Mouse (Mus musculus): ENCODE measurements around the gene Prex1.
"Not testable (repeated sequence)": the region's sequence is repeated elsewhere in the genome, so short reads cannot be mapped to it uniquely, and the experiment has no call there.

Prex1 gene

DNA sequence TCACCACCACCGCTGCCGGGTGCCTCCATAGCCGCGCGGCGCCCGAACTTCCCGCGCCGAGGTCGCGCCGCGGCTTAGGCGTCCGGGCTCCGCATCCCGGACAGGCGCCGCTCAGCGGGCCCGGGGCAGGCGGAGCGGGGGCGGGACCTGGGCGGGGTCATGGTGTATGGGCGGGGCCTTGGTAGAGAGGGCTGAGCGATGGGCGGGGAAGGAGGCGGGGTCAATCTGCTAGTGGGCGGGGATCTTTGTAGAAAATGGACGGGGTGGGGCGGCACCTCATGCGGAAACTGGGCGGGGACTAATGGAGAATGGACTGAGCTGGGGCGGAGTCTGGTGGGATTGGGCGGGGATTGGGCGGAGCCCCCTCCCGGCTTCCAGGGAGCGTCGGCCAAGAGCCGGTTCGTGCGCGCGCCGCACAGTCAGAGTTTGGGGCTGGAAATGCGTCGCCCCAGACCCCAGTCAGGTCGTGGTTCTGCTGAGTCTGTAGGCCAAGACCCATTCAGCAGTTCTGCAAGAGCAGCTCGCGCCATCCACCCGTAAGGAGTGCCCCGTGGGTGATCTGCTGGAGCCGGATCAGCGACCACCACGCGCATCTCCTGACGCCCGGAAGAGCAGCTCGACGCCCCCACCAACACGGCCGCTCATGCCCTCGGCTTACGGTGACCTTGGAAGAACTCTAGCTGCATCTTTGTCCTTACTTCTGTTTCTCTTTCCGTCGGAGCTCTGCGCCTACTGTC lies at the start of gene Prex1:
Gene Prex1, minus strand, starts transcription at position 143 of the 737 bp plus-strand sequence.
- DNase-seq = peak; percentile 96

DNA sequence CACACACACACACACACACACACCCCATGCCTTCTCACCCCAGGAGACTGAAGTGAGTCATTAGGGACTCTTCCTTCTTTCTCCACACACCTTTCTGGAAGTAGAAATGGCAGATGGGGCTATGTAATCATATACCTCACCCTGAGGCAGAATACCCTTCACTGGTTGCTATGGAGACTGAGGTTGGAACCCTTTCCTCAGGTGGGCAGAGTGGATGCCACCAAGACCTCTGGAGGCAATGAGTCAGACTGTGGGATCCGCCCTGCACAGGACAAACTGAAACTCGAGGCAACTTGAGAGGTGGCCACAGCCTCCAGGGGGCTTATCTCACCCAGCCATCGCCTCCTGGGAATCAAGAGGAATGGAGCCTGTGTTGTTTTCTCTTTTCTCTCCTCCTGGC lies 44.3 kb upstream of the Prex1 start:
- DNase-seq = no peak

DNA sequence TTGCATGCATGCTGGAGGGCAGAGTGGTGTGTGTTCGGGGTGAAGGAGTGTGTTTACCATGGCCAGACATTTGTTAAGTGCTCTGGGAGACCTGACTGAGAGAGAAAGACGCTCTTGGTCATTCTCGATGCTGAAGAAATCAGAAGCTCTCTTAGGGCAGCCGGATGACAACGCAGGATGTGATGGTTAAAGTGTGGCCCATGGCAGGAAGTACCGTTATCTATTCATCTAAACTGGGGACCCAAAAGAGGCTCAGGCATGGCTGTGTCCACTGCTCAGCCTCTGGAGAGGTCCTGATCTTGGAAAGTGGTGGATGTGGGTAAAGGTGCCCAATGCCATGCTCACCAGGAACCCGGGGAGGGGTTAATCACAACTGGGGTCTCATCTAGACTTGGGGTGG lies 41.1 kb upstream of the Prex1 start:
- DNase-seq = no peak

DNA sequence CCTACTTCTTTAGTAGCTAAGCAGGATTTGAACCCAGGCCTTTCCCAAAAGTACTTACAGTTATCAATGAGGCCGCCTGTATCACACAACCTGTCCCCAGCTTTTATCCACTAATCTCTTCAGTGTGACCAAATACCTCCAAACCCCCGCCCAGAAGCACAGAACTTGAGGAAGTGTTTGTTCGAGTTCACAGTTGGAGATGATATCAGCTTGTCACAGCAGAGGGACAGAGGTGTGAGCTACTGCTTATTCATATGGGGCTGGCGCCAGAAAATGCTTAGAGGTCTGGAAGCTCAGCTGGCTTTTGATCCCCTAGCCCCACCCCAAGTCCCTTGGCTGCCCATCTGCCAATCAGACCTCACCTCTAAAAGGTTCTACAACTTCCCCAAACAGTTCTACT lies 40.6 kb upstream of the Prex1 start:
- DNase-seq = no peak

DNA sequence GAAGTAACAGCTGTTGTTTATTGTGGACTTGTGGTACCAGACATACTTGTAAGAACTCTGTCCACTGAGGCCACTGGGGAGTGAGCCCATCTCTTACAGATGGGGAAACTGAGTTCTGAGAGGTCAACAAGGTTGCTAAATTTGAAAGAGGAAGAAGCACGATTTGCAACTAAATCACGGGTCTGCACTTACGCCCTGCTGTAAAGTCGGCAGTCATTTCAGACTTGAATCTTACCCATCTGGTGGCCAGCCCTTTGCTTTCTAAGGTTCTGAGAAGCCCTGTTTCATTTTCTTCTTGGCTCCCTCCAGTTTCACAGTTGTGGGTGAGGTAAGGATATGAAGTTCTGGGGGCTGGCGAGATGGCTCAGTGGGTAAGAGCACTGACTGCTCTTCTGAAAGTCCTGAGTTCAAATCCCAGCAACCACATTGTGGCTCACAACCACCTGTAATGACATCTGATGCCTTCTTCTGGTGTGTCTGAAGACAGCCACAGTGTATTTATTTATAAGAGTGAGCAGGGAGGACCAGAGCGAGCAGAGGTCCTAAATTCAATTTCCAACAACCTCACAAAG lies 37.1 kb upstream of the Prex1 start:
- DNase-seq = no peak

DNA sequence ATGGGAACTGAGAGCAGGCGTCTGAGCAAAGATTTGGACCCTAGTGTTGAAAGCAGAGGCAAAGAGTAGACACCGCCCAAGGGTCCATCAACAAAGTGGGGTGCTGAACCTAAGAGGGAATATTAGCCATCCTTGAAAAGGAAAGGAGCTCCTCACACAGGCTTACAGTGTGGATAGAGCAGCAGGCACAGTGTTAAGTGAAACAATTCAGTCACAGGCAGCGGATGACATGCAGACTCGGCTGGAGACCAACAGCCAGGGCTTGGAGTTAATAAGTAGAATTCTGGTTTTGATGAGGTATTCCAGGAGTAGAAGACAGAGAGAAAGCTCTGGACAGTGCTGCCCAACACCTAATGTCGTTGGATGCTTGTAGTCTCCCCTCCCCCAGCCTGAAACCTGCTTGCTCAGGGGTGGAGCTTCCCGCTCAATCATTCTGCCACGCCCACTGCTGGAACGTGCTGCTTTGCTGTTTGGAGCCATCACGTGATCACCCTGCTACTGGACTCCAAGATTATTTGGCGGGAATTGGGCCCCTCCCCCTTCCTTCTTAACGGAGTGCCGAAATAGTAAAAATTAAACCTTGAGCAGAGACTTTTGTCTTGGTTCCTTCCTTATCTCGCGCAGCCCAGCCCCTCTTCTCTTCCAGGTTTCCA lies 32.8 kb upstream of the Prex1 start:
- DNase-seq = not testable (repeated sequence)

DNA sequence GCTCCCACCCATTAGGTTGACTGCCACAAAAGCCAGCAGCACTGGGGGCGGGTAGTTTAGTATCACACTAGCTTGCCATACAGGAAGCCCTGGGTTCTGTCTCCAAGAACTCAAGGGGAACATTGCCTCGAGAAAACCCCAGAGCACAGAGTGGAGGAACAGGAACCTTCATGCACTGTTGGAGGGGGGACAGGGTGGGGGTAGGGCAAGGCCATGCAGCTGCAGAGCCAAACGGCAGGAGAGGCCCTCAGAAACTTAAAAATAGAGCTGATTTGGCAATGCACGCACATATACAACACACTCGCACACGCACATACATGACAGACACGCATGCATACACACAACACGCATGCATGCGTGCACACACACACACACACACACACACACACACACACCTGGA lies 32.2 kb upstream of the Prex1 start:
- no peak for DNase-seq

DNA sequence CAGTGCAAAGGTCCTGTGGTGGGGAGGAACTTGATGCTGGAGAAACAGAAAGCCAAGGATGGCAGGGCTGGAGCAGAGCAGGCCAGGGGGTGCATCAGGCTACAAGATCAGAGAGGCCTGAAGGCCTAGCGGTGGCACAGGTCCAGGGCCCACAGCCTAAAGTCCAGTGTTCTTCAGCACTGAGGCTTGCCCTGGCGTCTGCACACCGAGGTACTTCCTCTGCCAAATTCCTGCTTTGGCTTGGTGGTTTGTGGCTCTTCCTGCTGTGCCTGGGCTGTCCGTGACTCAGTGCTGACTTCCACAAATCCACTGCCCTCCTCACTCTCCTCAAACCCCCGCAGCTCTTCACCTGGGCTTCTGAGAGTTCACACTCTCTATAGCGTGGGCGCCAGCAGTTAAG lies 30.8 kb upstream of the Prex1 start:
- no peak for DNase-seq

DNA sequence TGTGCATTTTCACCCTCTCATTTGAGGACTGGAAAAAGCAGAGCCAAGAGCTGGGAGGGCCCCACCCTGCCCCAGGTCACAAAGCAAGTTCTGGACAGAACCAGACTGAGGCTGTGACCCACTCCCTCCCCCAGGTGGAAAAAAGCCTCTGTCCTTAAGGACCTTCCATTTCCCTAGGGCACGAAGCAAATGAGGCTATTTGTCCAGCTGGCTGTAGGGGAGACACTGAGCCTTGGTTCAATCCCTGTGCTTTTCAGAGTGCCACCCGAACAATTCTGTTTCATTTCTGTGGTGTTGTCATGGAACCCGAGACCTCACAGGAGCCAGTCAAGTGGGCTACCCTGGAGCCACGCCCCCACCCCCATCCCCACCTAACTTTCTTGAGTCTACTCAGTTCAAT lies 29.9 kb upstream of the Prex1 start:
- no peak for DNase-seq

DNA sequence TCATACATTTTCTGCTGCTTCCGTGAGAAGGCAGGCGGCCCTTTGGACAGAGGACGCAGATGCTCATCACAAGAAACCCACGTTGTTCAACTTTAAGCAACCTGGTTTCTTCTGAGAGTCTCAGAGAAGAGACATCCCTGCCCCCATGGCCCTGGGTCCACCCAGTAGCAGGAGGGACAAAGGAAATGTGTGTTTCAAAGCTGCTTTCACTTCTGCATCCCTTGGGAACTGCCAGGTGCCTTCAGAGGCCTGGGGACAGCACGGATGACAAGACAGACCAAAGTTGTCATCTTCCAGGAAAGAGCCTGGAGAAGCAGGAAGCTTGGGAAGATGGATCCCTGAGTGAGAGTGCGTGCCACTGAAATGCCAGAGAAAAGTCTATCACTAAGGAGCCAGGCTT lies 27.8 kb upstream of the Prex1 start:
- no peak for DNase-seq

DNA sequence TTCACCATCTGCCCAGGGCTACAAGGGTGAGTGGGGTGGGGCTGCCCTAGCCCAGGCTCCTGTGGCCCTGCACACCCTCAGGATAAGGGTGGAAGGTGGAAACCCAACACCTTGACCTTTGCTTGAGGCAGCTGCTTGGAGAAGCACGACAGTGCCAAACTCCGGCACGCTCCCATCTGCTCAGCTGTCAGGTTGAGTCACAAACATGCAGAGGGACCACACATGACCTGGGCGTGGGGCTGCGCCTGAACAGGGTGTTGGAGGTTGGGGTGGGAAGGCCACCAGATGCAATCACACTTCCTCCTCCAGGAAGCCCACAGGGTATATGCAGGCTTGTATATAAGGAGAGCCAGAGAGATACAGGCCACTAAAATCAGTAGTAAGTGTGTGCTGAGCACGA lies 26.8 kb upstream of the Prex1 start:
- peak; percentile 17 for DNase-seq

DNA sequence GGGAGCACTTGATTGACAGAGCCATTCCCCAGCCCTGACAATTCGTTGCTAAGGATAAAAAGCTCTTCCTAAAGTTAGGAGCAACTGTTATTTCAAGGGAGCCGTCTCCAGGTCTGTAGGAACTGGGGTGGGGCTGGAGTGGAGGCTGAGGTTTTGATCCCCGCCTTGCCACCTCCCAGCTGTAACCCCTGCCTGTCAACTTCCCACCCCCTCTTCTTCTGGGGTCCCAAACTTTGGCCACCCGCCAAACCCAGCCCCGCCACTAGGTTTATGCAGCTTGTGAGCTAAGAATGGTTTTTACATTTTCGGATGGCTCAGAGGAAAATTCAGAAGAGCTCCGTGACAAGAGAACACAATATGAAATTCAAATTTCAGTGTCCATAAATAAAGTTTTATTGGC lies 23.7 kb upstream of the Prex1 start:
- DNase-seq = no peak

DNA sequence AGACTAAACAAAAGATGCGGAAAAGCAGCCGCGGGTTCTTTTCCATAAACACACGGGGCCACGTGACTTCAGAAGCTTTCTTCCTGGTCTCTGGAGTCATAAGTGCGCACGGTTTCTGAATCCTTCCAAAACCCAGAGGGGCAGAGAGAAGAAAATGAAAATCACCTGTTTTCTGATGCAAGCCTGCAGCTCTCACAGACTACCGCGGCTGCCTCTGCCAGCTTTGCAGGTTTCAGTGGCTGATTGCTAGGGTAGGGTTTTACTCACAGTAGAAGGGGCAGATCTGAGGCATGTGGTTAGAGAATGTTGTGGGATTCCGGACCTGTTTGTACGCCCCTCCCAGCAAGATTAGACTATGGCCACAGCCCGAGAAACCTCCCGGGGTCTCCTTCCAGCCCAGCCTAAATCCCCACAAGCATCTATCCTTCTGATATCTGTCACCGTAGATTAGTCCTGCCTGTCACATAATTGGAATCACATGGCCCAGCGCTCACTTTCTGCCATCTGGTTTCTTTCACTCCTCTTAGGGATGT lies 21.9 kb upstream of the Prex1 start:
- peak; percentile 78 for DNase-seq

DNA sequence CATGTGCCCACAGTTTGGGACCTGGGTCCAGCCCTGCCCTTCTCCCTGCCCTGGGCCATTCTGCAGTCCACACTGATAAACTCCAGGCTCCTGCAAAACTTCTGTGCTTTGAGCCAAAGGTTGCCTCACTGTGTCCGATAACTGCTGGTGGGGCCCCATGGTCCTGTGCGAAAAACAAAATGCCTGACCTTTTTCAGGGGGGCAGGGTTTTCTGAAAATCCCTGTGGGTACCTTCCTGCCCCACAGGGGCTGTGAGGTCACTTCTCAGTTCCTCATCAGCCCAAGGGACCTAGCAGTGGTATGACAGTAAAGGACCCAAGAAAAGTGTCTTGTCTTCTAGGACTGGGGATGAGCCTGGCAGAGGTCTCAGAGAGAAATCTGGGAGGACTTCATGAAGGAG lies 19.2 kb upstream of the Prex1 start:
- no peak for DNase-seq

DNA sequence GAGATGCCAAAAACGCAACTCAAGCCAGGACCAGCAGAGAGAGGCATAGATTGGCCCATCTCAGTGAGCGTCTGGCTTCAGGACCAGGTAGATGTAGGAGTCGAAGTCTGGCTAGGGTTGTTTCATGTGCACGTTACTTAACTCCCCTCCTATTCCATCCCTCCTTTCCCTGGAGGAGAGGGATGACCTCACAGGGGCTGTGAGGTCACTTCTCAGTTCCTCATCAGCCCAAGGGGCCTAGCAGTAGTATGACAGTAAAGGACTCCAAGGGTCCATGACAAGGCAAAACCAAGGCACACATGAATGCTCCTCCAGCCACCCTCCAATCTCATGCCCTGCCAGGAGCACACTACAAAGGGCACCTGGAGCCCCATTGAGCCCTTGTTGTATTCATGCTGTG lies 18.5 kb upstream of the Prex1 start:
- DNase-seq = no peak

DNA sequence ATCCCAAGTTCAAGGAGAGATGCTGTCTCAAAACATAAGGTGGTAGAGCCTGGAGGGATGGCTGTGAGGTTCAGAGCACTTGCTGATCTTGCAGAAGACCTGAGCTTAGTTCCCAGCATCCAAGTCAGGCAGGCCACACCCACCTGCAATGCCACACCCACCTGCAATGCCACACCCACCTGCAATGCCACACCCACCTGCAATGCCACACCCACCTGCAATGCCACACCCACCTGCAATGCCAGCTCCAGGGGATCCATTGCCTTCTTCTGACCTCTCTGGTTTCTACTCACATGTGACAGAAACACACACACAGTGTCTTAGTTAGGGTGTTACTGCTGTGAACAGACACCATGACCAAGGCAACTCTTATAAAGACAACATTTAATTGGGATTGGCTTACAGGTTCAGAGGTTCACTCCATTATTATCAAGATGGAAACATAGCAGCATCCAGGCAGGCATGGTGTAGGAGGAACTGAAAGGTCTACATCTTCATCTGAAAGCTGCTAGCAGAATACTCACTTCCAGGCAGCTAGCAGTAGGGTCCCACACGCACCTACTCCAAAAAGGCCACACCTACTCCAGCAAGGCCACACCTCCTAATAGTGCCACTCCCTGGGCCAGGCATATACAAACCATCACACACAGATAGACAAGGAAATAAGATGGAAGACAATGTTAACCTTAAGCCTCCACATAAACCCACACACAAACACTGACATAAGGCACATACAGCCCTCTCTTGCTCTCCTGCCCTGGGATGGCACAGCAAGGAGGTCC lies 17.7 kb upstream of the Prex1 start:
- DNase-seq = not testable (repeated sequence)

DNA sequence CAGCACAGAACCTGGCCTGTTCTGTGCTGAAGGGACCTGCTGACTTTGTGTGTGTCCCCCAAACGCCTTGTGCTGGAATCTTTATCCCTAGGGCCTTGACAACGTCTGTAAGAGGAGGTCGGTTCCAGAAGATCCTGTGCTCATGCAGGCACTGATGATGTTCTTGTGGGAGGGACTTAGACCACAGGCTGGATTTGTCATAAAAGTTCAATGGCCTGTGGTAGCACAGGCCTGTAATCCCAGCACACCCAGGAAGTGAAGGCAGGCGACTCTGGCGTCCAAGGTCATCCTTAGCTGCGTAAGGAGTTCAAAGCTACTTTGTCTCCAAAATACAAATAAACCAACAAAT lies 16.9 kb upstream of the Prex1 start:
- no peak for DNase-seq

DNA sequence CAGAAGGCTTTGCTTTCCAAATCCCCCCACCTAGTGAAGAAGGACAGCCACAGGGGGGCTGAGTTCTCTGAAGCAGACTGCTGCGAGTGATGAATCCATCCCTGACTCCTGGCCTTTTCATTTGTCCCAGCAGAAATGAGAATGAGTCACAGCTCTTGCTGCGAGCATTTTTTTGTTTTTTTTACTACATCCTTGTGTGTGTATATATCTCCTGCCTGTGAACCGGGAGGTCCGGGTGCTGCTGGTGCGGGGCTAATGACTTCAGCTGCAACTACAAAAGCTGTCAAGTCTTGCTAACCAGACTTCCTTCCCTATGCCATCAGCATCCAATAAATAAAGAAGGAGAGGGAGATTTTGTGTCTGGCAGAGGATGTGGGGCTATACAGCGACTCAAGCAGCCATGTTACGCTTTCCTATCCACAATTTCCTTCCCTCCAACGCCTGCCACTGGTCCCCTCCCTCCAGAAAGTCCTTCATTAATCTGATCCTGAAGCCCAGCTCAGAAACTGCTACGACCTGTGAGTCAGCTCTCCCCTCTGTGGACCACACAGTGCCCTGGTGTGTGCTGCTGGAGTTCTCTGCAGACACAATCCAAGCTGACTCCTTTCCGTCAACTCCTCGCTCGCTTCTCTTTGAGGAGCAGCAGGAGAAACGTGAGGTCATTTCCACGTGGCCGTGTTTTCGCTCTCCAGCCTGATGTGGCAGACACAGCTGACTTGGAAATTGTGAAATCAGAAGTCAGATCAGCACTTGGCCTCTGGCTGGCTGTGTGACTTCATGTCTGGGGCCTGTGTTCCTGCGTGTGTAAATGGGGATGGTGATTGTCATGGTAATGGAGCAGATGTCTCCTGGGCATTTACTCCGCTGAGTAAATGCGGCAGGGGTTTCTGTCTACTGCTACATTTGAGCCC lies 16.3 kb upstream of the Prex1 start:
- DNase-seq = peak; percentile 59

DNA sequence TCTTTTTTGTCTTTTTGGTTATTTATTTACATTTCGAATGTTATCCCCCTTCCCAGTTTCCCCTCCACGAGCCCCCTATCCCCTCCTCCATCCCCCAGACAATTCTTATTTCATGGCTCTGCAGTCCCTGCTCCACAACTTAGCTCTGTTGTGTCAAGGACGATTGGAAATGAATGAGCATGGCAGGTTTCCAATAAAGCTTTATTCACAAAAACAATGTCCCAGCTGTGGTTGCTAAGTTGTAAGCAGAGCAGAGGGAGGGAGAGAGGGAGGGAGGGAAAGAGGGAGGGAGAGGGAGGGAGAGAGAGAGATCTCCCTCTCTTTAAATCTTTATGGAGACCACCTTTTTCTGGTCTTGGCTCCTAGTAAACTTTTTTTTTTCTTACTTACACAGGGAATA lies 15.4 kb upstream of the Prex1 start:
- peak; percentile 36 for DNase-seq

DNA sequence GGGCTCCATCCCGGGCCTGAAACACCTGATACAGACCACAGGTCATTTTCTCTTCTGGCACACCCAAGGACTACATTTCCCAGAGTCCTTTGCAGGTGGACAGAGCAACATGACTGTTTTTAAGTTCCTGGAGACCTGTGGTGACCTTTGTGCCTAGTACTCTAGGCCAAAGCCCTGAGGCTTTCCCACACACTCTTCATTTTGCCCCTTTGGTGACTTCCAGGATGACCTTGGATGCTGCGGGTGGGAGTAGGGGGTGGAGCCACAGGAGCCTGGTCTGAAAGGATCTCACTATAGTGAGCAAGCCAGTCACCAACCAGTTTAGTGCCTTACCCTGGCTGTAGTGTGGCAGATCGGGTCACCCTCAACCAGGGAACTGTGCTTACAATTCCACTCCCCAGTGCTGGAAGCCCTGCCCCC lies 14.6 kb upstream of the Prex1 start:
- DNase-seq = peak; percentile 26

DNA sequence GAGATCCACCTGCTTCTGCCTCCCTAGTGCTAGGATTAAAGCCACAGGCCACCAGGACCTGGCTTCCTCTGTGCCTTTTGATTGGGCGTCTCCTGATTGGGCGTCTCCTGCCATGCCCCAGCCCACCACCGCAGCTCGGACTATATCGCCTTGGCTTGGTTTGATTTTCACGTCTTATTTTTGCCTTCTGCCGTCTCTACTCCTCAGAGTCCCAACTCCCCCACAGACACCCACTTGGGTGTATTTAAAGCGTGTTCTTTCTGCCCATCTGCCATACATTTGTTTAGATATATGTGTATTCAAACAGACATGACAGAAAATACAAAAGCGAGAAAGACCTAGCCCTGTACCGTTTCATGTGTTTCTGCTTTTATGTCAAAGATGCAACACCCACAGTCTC lies 14.2 kb upstream of the Prex1 start:
- no peak for DNase-seq

DNA sequence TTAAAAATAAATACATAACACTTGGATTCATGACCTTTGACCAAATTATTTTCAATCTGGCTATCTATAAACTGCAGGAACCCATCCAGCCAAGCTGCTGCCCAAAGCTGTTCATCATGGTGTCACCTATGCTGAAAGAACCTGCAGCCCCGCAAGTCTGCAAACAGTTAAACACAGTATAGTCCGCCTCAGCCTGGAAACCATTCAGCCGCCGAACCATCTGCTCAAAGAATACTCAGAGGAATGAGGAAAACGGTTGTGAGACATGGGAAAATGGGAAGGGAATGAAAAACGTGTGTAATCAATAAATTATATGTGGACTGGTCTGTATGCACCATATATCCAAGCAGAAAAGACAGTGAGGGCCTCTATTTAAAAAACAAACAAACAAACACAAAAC lies 13.3 kb upstream of the Prex1 start:
- no peak for DNase-seq
